In the genomic region with DNA sequence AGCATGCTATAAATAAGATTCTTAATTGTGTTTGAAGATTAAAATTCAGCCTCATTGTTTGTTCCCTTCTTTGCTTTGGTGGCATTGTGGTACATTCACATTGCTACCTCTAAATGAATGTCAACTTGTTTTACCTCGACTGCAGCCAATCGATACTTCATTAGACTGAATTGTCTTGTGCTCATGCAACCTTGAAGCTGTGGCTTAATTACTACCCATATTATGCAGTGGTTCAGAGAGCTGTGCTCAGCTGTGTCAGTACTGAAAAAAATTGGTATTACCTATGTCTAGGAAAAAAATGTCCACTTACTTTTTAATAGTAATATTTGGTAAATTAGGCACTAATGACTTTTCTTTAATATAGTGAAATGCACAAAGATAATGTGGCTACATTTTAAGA, we compare ENCODE assay signal across 19 mouse cellular contexts.
"Had no signal": no experiment of that assay in that cellular context is flagged by ENCODE, and none has a peak within 500 bp of the region (broad histone marks: within the 10 kb centered on the region; RNA-seq: fewer than 3 reads in every experiment).

No protein-coding gene starts in this region.

- H3K36me3 ChIP-seq: limb, embryonic 10.5 days; limb, embryonic 13.5 days; liver, embryonic 12.5 days; liver, embryonic 15.5 days; lung, embryonic 15.5 days; midbrain, embryonic 10.5 days had no signal

- ATAC-seq: liver, embryonic 12.5 days had no signal

- H3K4me1 ChIP-seq: limb, embryonic 10.5 days; limb, embryonic 13.5 days; liver, embryonic 12.5 days; liver, embryonic 15.5 days; lung, embryonic 15.5 days; megakaryocyte, embryonic 14.5 days; midbrain, embryonic 10.5 days had no signal

- H3K9me3 ChIP-seq: limb, embryonic 10.5 days; limb, embryonic 13.5 days; liver, embryonic 12.5 days; liver, embryonic 15.5 days; lung, embryonic 15.5 days; megakaryocyte, embryonic 14.5 days; midbrain, embryonic 10.5 days had no signal

- H3K9ac ChIP-seq: limb, embryonic 13.5 days; liver, embryonic 12.5 days; liver, embryonic 15.5 days; lung, embryonic 15.5 days had no signal

- H3K27me3 ChIP-seq: limb, embryonic 13.5 days; liver, embryonic 12.5 days; liver, embryonic 15.5 days; lung, embryonic 15.5 days; megakaryocyte, embryonic 14.5 days had no signal

- H3K4me2 ChIP-seq: limb, embryonic 13.5 days; liver, embryonic 12.5 days; liver, embryonic 15.5 days; lung, embryonic 15.5 days had no signal

- H3K4me3 ChIP-seq: layer of hippocampus, adult 2 months; limb, embryonic 10.5 days; limb, embryonic 13.5 days; liver, embryonic 12.5 days; liver, embryonic 15.5 days; lung, embryonic 15.5 days; megakaryocyte, embryonic 14.5 days; midbrain, embryonic 10.5 days had no signal

- DNase-seq: kidney, adult 18-20 months; kidney, adult 9 months; kidney, postnatal 25 days; layer of hippocampus, adult 9-11 months; liver; lung, adult 18-20 months; lung, postnatal 10 days; lung, postnatal 36 days; thymus, adult 18-20 months; thymus, postnatal 36 days had no signal

- H3K27ac ChIP-seq: kidney, postnatal 0 days; layer of hippocampus, adult 2 months; limb, embryonic 10.5 days; limb, embryonic 13.5 days; liver, embryonic 12.5 days; liver, embryonic 15.5 days; lung, embryonic 15.5 days; midbrain, embryonic 10.5 days had no signal
